Mouse (Mus musculus): ENCODE results near the gene Ddx49. TPM values are rescaled to one million over a fixed set of nuclear protein-coding genes. Genes with fewer than 3 reads are reported as not detected.

The Ddx49 gene
- polyA plus RNA-seq, 1 experiment: 41.5 TPM

- TF ChIP-seq GATA1 (IDR thresholded peaks at IDR 0.05; ENCODE audit: low read length): no peak
These were observed 27.8 kb upstream of the Ddx49 start for GRCm38 (mm10) chr8:70329835-70330740.

GRCm38 (mm10) chr8:70329124-70329834, 27.0 kb upstream of the Ddx49 start, which contains the start of gene Gdf1:
TSS of gene Gdf1 (plus strand) at chr8:70329817.
- no peak for TF ChIP-seq GATA1 (IDR thresholded peaks at IDR 0.05; ENCODE audit: low read length)

DNA sequence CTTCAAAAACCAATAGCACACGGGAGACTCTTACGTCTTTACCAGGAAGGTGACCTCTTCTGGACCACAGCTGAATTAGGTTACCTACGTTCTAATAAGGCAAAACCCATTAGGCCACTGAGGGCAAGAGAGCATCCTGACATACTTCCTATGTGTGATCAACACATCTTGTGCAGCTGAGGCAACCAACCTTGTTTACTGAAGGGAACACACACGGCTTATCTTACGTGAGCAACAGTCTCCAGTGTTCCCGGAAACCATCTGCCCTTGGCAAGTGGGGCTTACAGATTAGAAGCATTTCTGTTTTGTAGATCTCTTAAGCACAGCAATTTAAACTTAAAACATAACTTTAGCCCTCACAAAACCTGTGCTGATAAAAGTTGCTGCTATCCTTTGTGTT, 25.2 kb upstream of the Ddx49 start:
- no peak for TF ChIP-seq GATA1 (IDR thresholded peaks at IDR 0.05; ENCODE audit: low read length)

GRCm38 (mm10) chr8:70323716-70324115, 21.4 kb upstream of the Ddx49 start:
- TF ChIP-seq GATA1 (IDR thresholded peaks at IDR 0.05; ENCODE audit: low read length): no peak

GRCm38 (mm10) chr8:70317872-70318271, 15.6 kb upstream of the Ddx49 start:
- TF ChIP-seq GATA1 (IDR thresholded peaks at IDR 0.05; ENCODE audit: low read length): no peak

DNA sequence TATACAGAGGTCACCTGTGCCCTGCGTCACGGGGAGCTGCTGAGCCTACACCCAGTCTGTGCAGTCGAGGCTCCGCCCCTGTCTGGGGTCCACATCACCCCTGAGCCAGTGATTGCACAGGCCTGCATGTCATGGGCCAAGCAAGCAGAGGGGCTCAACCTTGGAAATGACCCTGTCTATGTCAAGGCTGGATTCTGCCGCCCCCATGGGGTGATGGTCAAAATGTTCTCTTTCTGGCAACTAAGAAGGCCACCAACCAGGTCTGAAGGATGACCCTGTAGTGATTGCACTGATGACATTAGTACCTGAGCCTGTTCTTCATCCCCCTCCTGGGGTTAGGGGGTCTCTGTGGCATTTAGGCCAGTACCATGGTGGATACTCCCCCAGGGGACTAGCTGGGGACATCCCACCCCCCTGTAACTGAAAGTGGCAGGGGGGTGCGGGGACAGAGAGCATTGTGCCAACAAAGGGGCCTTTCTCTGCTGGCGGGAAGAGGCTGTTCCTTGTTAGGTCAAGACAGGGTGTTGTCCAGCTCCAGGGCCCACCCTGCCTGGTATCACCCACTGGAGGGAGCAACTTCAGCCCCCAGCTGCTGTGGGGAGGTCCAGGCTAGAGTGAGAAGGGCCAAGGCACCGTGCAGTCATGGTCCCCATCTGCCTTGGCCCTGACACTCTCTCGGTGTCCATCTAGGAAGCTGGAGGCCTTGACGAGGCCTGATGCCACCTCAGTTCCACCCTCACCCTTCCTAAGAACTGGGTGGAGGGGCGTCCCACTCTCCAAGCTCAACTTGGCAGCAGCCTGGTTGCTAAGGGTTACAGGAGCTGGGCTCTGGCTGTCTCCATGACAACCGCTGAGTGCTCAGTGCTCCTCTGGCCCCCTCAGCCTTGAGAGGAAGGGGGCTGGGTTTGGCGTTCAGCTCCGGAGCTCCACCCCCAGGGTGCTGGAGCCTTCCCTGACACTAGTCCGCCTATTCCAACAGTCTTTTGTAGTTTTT, 14.5 kb upstream of the Ddx49 start:
- no peak for TF ChIP-seq GATA1 (IDR thresholded peaks at IDR 0.05; ENCODE audit: low read length)

DNA sequence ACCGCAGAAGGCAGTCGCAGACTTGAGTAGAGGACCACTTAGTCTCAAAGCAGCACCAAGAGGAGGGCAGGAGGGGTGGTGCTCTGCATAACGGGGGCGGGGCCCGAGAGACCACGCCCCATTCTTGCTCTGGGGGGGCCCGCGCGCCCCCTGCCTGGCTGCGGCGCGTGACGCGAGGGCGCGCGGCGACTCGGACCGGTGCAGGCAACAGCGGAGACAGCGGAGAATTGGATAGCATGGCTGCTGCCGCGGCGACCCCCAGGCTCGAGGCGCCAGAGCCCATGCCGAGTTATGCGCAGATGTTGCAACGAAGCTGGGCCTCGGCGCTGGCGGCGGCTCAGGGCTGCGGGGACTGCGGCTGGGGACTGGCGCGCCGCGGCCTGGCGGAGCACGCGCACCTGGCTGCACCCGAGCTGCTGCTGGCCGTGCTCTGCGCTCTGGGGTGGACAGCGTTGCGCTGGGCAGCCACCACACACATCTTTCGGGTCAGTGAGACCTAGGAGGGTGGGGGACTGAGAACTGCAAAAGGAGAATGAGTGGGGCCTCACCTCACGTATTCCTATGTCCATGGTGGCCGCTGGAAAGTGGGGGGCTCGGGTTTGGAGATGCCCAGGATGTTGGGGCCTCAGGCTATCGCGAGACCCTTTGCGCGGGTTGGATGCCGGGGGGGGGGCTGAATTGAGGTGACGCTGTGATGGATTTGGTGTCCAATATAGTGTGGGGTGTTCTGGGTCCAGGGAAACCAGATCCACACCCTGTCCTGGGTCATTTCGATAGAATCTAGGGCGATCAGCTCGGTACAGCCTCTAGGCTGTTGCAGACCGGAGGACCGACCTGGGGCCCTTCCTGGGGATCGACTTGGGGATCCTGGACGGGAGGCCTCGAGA, 13.6 kb upstream of the Ddx49 start, which contains the start of gene Cers1:
Cers1 (plus strand) TSS at position 152 of the 887 bp plus-strand sequence.
- no peak for TF ChIP-seq GATA1 (IDR thresholded peaks at IDR 0.05; ENCODE audit: low read length)

- TF ChIP-seq GATA1 (IDR thresholded peaks at IDR 0.05; ENCODE audit: low read length): no peak
These were observed 11.1 kb upstream of the Ddx49 start for GRCm38 (mm10) chr8:70313399-70313798.

DNA sequence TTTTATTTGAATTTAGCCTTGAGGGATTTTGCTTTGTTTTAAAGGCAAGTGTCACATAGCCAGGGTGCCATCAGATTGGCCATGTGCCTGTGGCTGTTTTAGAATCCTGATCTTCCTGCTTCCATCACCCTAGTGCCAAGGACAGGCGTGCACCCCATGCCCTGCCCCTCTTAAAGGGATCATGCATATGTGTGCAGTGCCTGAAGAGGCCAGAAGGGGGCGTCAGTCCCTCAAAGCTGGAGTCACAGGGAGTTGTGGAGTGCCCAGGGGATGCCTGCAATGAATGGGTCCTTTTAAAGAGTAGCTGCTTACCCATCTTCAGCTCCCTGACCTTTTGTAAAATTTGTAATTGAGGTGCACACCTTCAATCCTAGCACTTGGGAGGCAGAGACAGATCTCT, 7.0 kb upstream of the Ddx49 start:
- no peak for TF ChIP-seq GATA1 (IDR thresholded peaks at IDR 0.05; ENCODE audit: low read length)

GRCm38 (mm10) chr8:70302901-70303300, 612 bp upstream of the Ddx49 start:
- no peak for TF ChIP-seq GATA1 (IDR thresholded peaks at IDR 0.05; ENCODE audit: low read length)

DNA sequence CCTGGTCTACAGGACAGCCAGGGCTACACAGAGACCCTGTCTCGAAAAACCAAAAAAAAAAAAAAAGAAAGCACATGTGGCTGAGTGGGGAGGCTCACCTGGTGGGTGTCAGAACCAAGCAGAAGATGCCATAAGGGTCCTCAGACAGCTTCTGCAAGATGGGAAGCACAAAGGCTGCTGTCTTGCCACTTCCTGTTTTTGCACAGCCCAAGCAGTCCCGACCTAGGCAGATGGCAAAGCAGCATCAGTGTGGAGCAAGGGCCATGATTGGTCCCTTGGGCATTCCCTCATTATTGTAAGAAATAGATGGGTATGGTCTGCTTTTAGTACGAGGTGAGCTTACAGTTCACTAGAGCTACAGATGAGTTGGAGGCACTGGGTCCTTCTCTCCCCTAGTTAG, 1.4 kb downstream of the Ddx49 start:
- no peak for TF ChIP-seq GATA1 (IDR thresholded peaks at IDR 0.05; ENCODE audit: low read length)

GRCm38 (mm10) chr8:70293988-70294405, 8.3 kb downstream of the Ddx49 start:
- TF ChIP-seq GATA1 (IDR thresholded peaks at IDR 0.05; ENCODE audit: low read length): no peak

- TF ChIP-seq GATA1 (IDR thresholded peaks at IDR 0.05; ENCODE audit: low read length): no peak
These were observed 15.6 kb downstream of the Ddx49 start for GRCm38 (mm10) chr8:70286737-70287136.

- TF ChIP-seq GATA1 (IDR thresholded peaks at IDR 0.05; ENCODE audit: low read length): no peak
These were observed 17.0 kb downstream of the Ddx49 start for GRCm38 (mm10) chr8:70285304-70285703.

All from G1E-ER4 (cell line).